Mouse (Mus musculus) 416B (cell line): Measurements from ENCODE around the gene Rnf111.
A peak's percentile ranks its signal among the peaks of the same experiment; 100 is the strongest.
"Not testable (repeated sequence)": the region's sequence is repeated elsewhere in the genome, so short reads cannot be mapped to it uniquely, and the experiment has no call there.

ENCODE experiments used
- DNase-seq: peaks from one replicate; pipeline ENCODE4 v3.0.0; 2011; ENCODE audit warnings: low read depth

Rnf111 gene

GRCm38 (mm10) chr9:70503626-70504041 is at the start of gene Rnf111:
Gene Rnf111, minus strand, starts transcription at chr9:70503725.
- peak; percentile 96 for DNase-seq

DNA sequence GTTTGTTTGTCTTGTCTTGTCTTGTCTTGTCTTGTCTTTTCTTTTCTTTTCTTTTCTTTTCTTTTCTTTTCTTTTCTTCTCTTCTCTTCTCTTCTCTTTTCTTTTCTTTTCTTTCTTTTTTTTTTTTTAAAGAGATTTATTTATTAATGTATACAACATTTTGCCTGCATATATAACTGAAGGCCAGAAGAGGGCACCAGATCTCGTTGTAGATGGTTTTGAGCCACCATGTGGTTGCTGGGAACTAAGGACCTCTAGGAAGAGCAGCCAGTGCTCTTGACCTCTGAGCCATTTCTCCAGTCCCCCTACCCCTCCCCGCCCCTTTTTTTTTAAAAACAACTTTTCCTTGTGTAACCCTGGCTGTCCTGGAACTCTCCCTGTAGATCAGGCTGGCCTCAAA is 48.7 kb upstream of the Rnf111 start:
- DNase-seq: not testable (repeated sequence)

- DNase-seq: no peak
Observed at GRCm38 (mm10) chr9:70551524-70551923, 48.0 kb upstream of the Rnf111 start.

- no peak for DNase-seq
Observed at GRCm38 (mm10) chr9:70548304-70548703, 44.8 kb upstream of the Rnf111 start.

DNA sequence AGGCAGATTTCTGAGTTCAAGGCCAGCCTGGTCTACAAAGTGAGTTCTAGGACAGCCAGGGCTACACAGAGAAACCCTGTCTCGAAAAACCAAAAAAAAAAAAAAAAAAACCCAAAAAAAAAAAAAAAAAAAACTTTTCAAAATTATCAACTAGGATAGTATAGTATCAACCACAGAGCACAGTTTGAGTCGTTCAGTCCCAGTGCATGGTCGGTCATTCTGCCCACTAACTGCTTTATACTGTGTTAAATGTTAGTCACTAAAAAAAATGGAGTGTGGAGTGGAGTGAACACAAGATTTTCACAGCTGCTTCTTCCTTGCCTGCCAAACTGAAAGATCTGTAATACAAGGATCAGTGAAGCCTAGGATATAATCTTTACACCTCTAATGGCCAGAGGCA is 43.1 kb upstream of the Rnf111 start:
- not testable (repeated sequence) for DNase-seq

DNA sequence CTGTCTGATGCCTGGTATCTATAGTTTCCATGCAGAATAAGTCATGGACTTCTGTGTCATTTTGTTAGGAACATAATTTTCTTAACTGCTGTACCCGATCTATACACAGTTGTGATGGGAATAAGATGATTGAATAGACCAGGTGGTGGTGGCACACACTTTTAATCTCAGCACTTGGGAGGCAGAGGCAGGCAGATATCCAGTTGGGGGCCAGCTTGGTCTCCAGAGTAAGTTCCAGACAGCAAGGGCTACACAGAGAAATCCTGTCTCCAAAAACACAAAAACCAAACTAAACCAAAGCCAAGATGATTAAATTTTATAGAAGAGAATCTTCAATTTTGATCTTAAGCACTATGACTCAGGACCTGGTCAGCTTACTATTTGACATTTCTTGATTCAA is 41.3 kb upstream of the Rnf111 start:
- no peak for DNase-seq

GRCm38 (mm10) chr9:70543985-70544384 is 40.5 kb upstream of the Rnf111 start:
- no peak for DNase-seq

DNA sequence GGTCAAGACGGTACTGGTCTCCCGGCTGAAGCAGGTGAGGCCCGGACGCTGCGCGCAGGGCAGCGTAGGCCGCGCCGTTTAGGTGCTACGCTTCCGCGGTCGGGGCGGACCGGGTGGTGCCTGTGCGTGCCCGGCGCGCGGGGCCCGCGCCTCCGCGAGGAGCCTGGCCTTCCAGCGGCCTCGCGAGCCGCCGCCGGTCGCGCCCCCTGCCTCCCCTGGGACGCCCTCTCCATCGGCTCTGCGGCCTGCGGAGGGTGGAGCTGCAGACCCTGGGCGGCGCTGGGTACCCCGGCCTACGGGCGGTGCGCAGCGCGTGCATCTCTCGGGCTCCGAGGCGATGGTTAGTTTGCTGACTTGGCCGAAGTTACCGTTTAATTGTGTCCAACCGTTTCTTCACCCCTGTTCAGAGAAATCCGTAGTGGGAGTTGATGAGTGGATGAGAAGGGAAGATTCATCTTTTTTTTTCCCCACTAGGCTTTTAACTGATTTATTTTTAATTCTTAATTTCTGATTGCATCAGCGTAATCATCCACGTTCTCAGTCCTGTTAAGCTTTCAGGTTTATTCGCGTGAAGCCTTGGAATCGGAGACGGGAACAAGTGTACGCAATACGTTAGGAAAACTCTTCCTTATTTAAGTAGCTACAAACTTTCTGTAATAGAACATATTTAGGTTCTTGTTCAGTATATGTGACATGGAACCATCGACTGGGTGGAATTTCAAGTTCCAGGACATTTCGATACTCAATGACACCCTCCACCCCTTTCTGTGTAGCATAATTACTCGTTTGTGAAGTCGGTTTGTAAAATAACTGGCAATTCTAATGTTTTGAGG is 39.7 kb upstream of the Rnf111 start:
- peak; percentile 46 for DNase-seq

DNA sequence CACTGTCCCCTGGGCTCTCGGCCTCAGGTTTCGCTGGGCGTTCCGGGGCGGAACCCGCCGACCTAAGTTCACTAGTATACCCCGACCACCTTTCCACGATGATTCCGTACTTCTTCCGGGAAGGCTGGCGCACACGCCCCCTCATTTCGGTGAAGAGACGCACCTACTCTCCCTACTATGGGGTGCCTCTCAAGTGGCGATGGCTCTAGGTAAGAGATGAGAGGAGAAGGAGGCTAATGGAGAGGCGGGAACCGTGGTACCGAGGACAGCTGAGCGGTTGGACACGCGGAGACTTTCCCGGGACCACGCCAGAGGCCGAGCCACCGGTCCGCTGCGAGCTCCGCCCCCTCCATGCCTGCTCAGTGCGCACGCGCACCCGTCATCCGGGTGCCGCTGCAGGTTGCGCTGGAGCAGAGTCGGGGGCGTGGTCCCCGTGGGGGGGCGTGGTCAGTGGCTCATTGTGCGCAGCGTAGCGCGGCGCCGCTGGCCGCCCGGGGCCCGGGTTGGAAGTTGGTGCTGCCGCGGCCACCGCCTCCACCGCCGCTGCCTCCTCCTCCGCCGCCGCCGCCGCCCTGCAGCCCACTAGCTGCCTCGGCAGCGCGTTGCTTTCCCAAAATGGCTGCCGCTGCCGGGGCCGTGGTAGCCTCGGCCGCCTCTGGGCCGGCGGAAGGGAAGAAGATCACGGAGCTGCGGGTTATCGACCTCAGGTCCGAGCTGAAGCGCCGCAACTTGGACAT is 38.9 kb upstream of the Rnf111 start, which contains the start of gene Sltm:
TSS of gene Sltm (plus strand) at position 450 of the 737 bp plus-strand sequence.
- DNase-seq: peak; percentile 96

DNA sequence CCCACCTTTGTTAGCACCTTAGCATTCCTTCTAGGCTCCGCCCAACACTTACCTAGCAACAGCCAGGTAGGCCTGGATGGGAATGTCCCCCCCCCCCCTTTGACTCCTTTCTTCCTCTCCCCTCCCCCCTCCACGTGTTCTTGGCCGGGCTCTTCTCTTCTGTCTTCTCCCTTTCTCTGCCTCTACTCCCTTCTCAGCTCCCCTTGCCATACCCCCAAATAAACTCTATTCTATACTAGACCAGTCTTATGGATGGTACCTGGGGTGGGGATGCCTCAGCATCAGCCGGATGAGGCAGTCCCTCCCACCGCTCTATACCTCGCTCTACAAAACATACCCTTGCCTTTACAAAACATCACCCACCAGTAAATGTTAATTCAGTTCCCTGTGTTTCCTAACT is 38.1 kb upstream of the Rnf111 start:
- no peak for DNase-seq

- DNase-seq: peak; percentile 88
Observed at GRCm38 (mm10) chr9:70533328-70533727, 29.8 kb upstream of the Rnf111 start.

DNA sequence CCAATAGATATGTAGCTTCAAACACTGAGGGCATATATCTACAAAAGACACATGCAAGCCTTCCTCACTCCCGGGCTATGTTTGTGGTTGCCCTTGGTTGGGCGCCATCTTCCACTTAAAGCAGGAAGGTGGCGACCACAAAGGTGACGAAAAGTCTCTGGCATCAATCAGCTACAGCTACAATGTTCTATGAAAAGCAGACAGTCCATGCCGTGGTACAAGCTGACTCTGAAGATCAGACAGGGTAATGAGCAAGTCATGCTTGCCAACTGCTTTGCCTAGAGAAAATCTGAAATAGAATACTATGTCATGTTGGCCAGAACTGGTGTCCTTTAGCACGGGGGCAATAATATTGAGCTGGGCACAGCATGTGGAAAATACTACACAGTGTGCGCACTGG is 20.8 kb upstream of the Rnf111 start:
- peak; percentile 53 for DNase-seq

DNA sequence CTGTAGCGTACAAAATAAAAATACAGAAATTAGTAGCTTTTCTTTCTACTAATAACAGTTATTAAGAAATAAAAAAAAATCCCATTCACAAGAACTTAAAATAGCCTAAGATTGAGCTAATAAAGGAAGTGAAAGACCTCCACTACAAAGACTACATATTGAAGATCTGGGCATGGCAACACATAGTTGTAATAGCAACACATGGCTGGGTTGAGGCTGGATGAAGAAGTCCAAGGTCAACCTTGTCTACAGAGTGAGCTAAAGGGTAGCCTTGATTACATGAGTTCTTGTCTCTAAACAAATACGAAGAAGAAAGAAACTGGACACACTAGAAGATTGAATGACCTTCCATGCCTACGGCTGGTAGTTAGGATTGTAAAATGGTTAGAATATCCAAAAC is 20.3 kb upstream of the Rnf111 start:
- no peak for DNase-seq

DNA sequence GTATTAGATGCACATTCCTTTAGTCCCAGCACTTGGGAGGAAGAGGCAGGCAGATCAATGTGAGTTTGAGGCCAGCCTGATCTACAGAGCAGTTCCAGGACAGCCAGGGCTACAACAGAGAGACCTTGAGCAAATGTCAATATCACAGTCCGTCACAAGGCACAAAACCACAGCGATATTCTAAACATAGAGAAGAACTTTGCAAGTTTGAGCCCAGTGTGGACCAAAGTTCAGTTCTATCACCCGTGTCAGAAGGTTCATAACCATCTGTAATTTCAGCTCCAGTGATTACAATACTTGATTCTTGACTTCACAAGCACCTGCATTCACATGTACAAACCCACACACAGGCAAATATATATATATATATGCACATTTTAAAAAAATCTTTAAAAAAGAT is 17.1 kb upstream of the Rnf111 start:
- DNase-seq: no peak

DNA sequence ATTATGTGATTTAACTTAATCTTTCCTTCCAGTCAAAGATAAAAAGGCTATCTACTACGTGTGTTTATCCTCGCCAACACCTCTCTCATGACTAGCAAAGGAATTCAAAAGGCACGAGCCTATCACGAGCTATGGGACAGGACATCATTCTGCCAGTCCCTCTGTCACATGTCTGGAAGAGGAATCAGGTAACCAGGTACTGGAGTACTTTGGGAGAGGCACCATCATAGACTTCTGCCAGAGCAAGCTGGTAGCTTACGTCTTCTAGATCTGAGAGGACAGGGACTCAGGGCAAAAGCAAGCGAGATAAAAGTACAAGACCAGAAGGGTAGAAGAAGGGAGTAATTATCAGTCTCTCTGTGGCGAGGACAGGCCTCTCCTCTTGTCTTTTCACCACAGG is 8.2 kb upstream of the Rnf111 start:
- DNase-seq: no peak

- DNase-seq: no peak
Observed at GRCm38 (mm10) chr9:70510998-70511583, 7.6 kb upstream of the Rnf111 start.

DNA sequence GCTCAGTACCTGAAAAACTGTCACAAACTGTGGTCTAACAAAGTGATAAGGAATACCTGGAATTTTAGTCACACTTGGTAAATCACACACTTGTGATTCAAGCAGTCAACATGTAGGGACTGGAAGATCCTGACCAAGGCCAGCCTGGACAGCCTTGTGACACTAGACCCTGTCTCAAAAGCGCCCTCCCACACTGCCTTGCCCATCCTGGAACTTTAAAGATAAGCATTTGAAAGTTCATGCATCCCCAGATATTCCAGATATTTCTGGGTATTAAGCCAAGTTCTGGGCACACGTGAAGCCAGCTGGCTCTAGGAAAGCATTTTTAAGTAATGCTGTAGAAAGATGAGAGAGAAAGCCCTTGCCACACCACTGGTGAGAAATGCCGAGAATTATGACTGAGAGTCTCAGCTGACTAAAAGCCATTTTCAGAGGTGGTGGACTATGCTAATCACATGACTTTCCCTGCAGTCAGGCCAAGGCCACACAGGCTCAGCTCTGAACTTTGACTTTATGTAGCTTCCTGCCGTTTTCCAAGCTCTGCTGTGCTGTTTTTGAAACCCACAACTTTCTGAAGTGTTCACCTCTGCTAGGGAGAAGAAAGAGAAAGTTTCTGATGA is 6.5 kb upstream of the Rnf111 start:
- DNase-seq: no peak

DNA sequence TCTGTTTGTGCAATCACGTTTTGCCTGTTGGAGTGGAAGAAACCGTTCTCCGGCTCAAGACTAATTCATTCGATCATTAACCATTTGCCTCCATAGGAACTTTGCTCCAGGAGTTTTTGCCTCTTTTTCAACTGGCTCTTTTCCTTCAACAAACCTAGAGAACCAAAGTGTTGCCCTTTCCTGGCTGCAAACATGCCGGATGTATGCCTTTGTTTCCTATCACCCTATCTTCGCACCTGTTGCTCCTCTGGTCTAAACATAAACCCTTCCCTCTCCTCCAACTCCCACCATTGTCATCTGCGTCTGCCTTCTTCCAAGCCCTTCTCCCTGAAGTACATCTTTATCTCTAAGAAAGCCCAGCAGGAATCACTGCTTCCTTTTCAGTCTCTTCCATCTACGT is 3.3 kb upstream of the Rnf111 start:
- DNase-seq: no peak

- no peak for DNase-seq
Observed at GRCm38 (mm10) chr9:70506186-70506585, 2.7 kb upstream of the Rnf111 start.

DNA sequence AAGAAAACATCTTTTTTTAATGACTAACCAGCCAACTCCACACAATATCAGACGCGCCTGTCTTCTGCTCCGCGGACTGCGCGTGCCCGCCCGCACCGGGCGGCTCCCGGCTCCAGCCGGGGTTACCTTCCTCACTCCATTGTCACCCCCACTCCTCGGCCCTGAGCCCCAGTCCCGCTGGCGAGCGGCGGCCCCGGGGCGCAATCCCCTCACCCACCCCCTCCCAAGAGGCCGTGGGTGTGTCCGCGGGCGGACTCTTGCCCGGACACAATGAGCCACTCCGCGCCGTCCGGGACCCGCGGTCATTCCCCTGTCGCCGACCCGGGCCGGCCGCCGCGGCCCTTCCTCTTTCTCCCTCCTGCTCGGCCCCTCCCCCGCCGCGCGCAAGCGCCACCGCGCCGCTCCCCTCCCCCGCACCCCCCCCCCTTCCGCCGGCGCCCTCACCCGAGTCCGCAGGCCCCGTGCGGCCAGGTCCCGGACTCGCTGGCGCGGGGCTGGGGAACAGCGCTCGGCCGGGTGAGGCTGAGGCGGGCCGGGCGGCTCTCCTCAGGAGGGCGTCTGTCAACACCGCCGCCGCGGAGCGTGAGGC is 416 bp downstream of the Rnf111 start:
- peak; percentile 60 for DNase-seq

DNA sequence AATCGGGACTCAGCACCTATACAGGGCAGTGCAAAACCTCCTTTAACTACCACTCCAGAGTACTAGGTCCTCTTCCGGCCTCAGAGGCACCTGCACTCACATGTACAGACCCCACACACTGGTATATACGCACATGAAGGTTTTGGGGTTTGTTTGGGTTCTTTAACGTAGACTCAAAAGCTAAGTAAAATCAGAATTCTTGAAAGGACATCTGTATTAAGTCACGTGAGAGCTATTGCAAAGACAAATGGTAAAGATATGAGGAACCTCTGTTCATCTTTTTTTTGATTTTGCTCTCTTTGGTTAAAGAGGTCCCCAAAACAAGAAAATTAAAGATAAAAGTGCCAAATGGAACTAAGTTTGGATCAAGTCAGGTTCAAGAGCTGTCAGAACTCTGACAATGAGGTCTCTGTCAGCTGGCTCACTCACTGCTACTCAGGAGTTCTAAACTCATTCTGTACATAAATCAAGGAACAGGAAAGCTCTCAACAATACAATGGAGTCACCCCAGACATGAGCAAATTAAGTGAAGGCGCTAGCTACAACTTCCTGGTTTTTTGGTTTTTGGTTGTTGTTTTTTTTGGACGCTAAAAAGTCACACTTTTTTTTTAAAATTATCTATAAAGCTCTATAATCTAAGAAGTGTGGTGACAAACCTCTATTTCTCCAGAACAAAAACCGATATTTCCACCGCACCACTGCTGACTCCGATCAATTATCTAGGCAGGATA is 1.1 kb downstream of the Rnf111 start:
- DNase-seq: peak; percentile 47
